Mouse (Mus musculus) limb, embryonic 11.5 days (tissue): ENCODE measurements around the gene Ttc30b. TPM values are rescaled to one million over a fixed set of nuclear protein-coding genes. Genes with fewer than 3 reads are reported as not detected.
"Not testable (repeated sequence)": the region's sequence is repeated elsewhere in the genome, so short reads cannot be mapped to it uniquely, and the experiment has no call there.

ENCODE experiments used
- ATAC-seq: fragments of 200-750 bp; cut with Nextera tagmentation; 2 replicates; pipeline ENCODE4 v1.8.0; 2017; ENCODE audit warnings: low read depth; ENCODE audit not compliant: insufficient number of reproducible peaks, low FRiP score, low TSS enrichment
- DNase-seq: peaks from one replicate; pipeline ENCODE4 v3.0.0-alpha.2; 2015; ENCODE audit warnings: low spot score
- H3K27ac ChIP-seq: fragments of 300-500 bp; sonication (generic); replicated peaks from 2 replicates; pipeline ENCODE4 v1.5.1; 2014; ENCODE audit warnings: low read depth, mild to moderate bottlenecking, low read length
- H3K27me3 ChIP-seq: fragments of 300-500 bp; sonication (generic); 2 replicates; pipeline ENCODE4 v1.6.1; 2014; ENCODE audit warnings: mild to moderate bottlenecking, low read length, mixed read lengths; ENCODE audit not compliant: control insufficient read depth, insufficient read depth
- H3K36me3 ChIP-seq: fragments of 300-500 bp; sonication (generic); 2 replicates; pipeline ENCODE4 v1.6.1; 2014; ENCODE audit warnings: mild to moderate bottlenecking, low read length, moderate library complexity, mixed read lengths; ENCODE audit not compliant: control insufficient read depth, insufficient read depth
- H3K4me1 ChIP-seq: fragments of 300-500 bp; sonication (generic); 2 replicates; pipeline ENCODE4 v1.6.1; 2014; ENCODE audit warnings: low read length, mixed read lengths; ENCODE audit not compliant: control insufficient read depth, insufficient read depth
- H3K4me2 ChIP-seq: fragments of 300-500 bp; sonication (generic); 2 replicates; pipeline ENCODE4 v1.6.1; 2014; ENCODE audit warnings: low read depth, mild to moderate bottlenecking, moderate library complexity; ENCODE audit not compliant: severe bottlenecking
- H3K4me3 ChIP-seq: fragments of 300-500 bp; sonication (generic); 2 replicates; pipeline ENCODE4 v1.5.1; 2014; ENCODE audit warnings: low read depth, low read length
- H3K9ac ChIP-seq: fragments of 300-500 bp; sonication (generic); 2 replicates; pipeline ENCODE4 v1.6.1; 2014; ENCODE audit warnings: mild to moderate bottlenecking, low read length
- H3K9me3 ChIP-seq: fragments of 300-500 bp; sonication (generic); 2 replicates; pipeline ENCODE4 v1.6.1; 2016; ENCODE audit warnings: low read length; ENCODE audit not compliant: control insufficient read depth
- WGBS: fragments of 180-500 bp; shearing (Covaris S2); extraction: QIAGEN DNeasy Blood & Tissue Kit; methylation state at CpG from one replicate; pipeline ENCODE4 v1.1.7; 2014; 5-methylcytosine and 5-hydroxymethylcytosine counted together
- polyA plus RNA-seq: library from polyadenylated mRNA; unstranded; fragments of >200 nt; fragmentation: Nextera tagmentation; extraction: Ambion mirVana; gene quantifications from 2 replicates; pipeline ENCODE4 v1.2.1, GENCODE M21; 2014

Gene Ttc30b
- polyA plus RNA-seq: 9.0 and 9.2 TPM in 2 replicates

DNA sequence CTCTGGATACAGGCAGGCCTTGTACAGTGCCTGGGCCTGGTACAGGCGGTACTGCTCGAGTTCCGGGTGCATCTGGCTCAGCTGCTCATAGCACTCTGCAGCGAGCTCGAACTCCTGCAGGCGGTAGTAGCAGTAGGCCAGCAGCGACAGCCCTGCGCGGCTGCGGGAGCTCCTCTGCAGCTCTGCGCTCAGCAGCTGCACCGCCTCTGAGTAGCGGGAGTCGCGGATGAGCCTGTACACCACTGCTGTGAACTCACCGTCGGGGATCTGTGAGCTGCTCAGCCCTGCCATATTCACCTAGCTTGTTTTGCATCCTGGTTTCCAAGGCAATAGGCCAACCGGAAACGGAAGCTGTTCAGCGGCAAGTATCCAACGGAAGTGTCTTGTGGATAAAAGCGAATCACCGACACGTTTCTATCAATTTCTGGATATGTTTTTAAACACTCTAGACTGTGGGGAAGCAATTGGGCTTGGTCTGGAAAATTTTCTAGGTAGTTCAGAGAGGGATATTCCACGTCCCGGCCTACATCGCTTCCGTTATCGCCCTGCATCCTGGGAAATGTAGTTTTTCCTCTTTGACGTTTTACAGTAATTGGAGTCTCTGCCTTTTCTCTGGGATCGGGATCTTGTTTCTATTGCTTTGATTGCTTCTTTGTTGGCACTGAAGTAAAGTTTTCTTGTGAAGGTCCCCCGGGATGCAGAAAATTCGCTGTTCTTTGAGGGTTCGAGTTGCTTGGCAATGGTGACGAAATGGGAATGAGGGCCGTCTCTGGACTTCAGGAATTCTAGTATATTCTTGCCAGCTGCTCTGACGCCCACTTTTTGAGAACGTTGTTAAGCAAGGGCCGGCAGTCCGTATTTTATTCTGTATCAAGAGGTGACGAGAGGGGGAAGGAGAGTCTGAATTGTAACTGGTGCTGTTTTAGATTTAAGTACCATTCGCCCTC, at the start of gene Ttc30b:
TSS of gene Ttc30b (minus strand) at position 469 of the 947 bp plus-strand sequence.
- Histone ChIP-seq H3K4me1 (no peaks in the 10 kb centered on the region), H3K36me3 (no peaks in the 10 kb centered on the region), H3K4me2 (peak within 1 kb of the TSS; percentile 58), H3K9me3 (no peaks in the 10 kb centered on the region), H3K27me3 (no peaks in the 10 kb centered on the region), H3K27ac (peak within 1 kb of the TSS; percentile 32), H3K9ac (peak within 1 kb of the TSS; percentile 60), H3K4me3 (peak within 1 kb of the TSS; percentile 49)
- ATAC-seq (peak; percentile 77), DNase-seq (peak; percentile 85)
- 5% methylated on average over 35 of the region's 42 CpGs for WGBS

DNA sequence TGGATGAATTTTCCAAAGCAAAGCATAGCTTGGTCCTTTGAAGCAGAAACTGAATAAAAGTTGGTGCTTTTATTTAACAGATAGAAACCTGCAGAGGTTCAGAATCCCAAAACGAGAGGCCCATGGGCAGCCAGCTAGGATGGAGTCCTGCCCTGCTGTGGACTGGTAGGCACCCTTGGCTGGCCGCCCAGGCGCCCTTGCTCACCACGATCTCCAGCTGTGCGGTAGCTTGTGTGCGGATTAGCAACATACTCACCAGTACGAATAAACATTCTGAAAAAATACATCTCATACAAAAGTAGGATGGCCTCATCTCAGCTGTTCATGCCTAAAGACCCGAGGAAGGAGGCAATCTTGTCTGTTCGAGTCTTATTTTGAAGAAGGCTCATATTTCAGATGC, 49.4 kb upstream of the Ttc30b start:
- 71% methylated on average over 9 of the region's 9 CpGs for WGBS
- H3K36me3 ChIP-seq: no peaks in the 10 kb centered on the region

DNA sequence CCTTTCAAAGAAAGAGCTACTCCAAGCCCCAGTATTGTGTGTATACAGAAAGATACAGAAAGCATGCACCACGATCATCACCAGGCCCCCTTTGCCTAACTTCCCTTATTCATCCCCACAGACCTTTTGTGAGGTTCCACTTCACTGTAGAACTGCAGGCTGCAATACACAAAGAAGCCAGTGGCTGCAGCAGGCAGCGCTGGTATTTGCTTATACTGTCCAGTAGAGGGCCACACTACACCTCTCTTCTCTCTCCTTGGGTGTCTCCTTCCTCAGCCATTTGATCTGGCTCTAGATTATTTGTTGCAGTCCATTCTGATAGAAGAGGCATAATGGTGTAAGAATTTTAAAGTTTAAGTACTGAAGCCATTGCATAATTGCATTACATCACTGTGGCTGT, 46.7 kb upstream of the Ttc30b start:
- Histone ChIP-seq H3K27ac (no peak overlapping the region), H3K9me3 (no peaks in the 10 kb centered on the region), H3K4me2 (no peak overlapping the region), H3K36me3 (no peaks in the 10 kb centered on the region), H3K9ac (no peak overlapping the region), H3K27me3 (no peaks in the 10 kb centered on the region), H3K4me3 (no peak overlapping the region), H3K4me1 (peaks cover 19% of the 10 kb centered on the region)
- WGBS: 2% methylated on average over 2 of the region's 2 CpGs
- ATAC-seq: 0 out of 2 replicates have a peak, but pooled peaks have one; percentile 27
- peak; percentile 72 for DNase-seq

More for the DNA sequence above, 49.4 kb upstream of the Ttc30b start:
- no peak overlapping the region for H3K9ac ChIP-seq
- DNase-seq (no peak), ATAC-seq (no peak)
- no peak overlapping the region for H3K4me3 ChIP-seq
- H3K4me1 ChIP-seq: peaks cover 36% of the 10 kb centered on the region
- H3K9me3 ChIP-seq: no peaks in the 10 kb centered on the region
- no peak overlapping the region for H3K27ac ChIP-seq
- no peaks in the 10 kb centered on the region for H3K27me3 ChIP-seq
- H3K4me2 ChIP-seq: no peak overlapping the region

DNA sequence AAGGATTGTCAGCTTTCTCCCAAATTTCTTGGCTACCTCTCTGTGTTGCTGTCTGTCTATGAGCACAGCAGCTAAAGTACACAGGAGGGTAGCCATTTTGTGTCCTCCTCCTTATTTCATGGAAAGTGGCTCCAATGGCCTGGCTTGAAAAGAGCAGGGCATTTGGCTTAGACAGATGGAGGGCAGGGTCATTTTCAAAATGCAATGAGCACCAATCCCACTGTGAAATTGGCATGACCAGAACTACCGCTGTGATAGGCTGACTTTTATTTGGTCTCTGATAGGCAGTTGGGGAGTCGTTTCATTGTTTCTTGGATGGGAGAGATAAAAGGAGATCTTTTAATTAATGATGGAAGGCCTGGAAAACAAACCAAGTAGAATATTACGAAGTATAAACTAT, 45.5 kb upstream of the Ttc30b start:
- Histone ChIP-seq H3K36me3 (no peaks in the 10 kb centered on the region), H3K27ac (no peak overlapping the region), H3K4me1 (peaks cover 16% of the 10 kb centered on the region), H3K4me2 (no peak overlapping the region), H3K4me3 (no peak overlapping the region), H3K9me3 (no peaks in the 10 kb centered on the region), H3K9ac (no peak overlapping the region), H3K27me3 (no peaks in the 10 kb centered on the region)
- no peak for DNase-seq
- ATAC-seq: no peak
- WGBS: 85% methylated on average over 3 of the region's 3 CpGs

DNA sequence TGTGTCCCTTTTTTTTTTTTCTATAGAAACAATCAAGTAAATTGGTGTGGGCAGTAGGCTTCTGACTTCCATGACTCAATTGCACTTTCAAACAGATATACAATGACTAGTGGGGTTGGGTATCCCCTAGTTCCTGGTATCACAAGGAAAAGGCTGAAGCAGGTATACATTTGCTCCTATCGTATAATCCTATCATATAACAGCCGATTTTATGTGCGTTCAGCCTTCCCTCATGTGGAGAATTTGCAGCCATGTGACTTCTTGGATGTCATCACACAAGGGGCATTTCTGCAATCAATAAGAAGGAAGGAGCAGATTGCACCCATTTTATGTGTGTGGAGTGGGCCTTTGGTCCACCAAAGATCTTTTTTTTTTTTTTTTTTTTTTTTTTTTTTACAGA, 44.7 kb upstream of the Ttc30b start:
- DNase-seq (no peak), ATAC-seq (no peak)
- no peaks in the 10 kb centered on the region for H3K27me3 ChIP-seq
- peaks cover 11% of the 10 kb centered on the region for H3K4me1 ChIP-seq
- 95% methylated on average over 3 of the region's 3 CpGs for WGBS
- H3K4me3 ChIP-seq: no peak overlapping the region
- no peaks in the 10 kb centered on the region for H3K36me3 ChIP-seq
- no peak overlapping the region for H3K9ac ChIP-seq
- no peak overlapping the region for H3K4me2 ChIP-seq
- no peak overlapping the region for H3K27ac ChIP-seq
- no peaks in the 10 kb centered on the region for H3K9me3 ChIP-seq

DNA sequence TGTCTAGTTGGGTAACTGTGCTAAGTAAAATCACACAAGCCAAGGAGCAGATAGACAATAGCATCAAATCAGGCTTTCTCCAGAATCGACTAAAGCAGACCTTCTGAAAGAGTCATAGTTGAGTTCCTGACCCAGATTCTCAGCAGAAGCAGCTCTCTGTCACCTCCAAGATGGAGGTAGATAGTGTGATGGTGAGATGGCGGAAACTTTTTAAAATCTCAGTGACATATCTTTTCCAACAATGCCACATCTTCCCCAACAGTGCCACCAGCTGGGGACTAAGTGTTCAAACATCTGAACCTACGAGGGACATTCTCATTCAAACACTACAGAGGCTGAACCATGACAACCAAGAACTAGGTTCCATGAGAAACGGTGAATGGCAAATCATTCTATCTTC, 44.2 kb upstream of the Ttc30b start:
- no peak overlapping the region for H3K4me2 ChIP-seq
- H3K4me1 ChIP-seq: peaks cover 7% of the 10 kb centered on the region
- no peak overlapping the region for H3K4me3 ChIP-seq
- H3K27ac ChIP-seq: no peak overlapping the region
- DNase-seq: no peak
- ATAC-seq: no peak
- H3K27me3 ChIP-seq: no peaks in the 10 kb centered on the region
- H3K9me3 ChIP-seq: no peaks in the 10 kb centered on the region
- WGBS: 95% methylated on average over 4 of the region's 4 CpGs
- H3K9ac ChIP-seq: no peak overlapping the region
- H3K36me3 ChIP-seq: no peaks in the 10 kb centered on the region

DNA sequence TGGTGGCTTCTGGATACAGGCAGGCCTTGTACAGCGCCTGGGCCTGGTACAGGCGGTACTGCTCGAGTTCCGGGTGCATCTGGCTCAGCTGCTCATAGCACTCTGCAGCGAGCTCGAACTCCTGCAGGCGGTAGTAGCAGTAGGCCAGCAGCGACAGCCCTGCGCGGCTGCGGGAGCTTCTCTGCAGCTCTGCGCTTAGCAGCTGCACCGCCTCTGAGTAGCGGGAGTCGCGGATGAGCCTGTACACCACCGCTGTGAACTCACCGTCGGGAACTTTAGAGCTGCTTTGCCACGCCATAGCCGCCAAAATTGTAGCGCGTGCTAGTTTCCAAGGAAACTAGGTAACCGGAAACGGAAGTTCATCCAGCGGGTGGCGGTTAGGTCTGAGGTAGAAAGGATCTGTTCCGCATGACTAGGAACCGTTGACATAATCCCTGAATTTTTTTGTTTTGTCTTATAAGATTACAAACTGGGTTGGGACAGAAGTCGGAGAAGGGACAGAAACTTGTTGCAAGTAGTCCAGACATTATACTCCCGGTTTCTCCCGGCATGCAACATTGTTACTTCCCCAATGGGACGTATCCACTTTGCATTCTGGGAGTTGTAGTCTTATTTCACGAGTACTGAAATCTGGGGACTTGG, 43.2 kb upstream of the Ttc30b start, which contains the start of gene Ttc30a1:
TSS of gene Ttc30a1 (minus strand) at position 528 of the 642 bp plus-strand sequence.
- H3K36me3 ChIP-seq, H3K27me3 ChIP-seq, H3K4me1 ChIP-seq, H3K27ac ChIP-seq, H3K9me3 ChIP-seq: not testable (repeated sequence)
- peak; percentile 89 for DNase-seq
- Histone ChIP-seq H3K4me3 (peak within 1 kb of the TSS; percentile 32), H3K9ac (peak within 1 kb of the TSS; percentile 50), H3K4me2 (peak within 1 kb of the TSS; percentile 50)
- ATAC-seq: 0 out of 2 replicates have a peak, but pooled peaks have one; percentile 44
- 2% methylated on average over 31 of the region's 34 CpGs for WGBS

DNA sequence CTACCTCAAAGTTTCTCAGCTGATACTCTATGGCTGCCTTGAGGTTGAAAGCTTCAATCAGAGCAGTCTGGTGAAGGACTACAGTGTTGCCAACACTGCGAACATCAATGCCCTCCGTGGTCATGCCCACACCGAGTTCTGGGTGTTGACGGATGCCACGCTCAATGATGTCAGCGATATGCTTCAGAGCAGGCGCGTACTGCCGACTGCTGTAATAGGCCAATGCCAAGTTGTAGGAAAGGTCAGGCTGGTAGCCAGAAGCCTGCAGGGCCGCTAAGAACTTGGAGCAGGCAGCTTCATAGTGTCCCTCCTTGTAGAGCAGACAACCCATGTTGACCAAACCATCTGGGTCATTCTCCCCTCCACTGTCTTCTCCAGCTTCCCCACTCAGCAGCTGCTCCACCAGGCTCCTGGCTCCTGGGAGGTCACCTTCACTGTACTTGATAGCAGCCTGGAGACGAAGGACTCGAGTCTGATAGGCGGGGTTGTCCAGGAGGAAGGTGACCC, 42.6 kb upstream of the Ttc30b start:
- H3K4me1 ChIP-seq, H3K9ac ChIP-seq, H3K27ac ChIP-seq, DNase-seq, H3K36me3 ChIP-seq, ATAC-seq, H3K27me3 ChIP-seq, H3K9me3 ChIP-seq: not testable (repeated sequence)
- peak overlapping the region; percentile 50; the same call in 1 of the 2 replicates for H3K4me2 ChIP-seq
- peak overlapping the region; percentile 32; the same call in 1 of the 2 replicates for H3K4me3 ChIP-seq
- WGBS: 91% methylated on average over 11 of the region's 13 CpGs
